Mouse (Mus musculus) c-Kit-positive CD71-negative TER-119-negative erythroid progenitor cells, embryonic 14.5 days (primary cell): Measurements from ENCODE around the gene Grb10.

Experiments used
- DNase-seq: peaks from one replicate; pipeline ENCODE4 v3.0.0-alpha.2; 2013; ENCODE audit warnings: low read depth

The Grb10 gene

DNA sequence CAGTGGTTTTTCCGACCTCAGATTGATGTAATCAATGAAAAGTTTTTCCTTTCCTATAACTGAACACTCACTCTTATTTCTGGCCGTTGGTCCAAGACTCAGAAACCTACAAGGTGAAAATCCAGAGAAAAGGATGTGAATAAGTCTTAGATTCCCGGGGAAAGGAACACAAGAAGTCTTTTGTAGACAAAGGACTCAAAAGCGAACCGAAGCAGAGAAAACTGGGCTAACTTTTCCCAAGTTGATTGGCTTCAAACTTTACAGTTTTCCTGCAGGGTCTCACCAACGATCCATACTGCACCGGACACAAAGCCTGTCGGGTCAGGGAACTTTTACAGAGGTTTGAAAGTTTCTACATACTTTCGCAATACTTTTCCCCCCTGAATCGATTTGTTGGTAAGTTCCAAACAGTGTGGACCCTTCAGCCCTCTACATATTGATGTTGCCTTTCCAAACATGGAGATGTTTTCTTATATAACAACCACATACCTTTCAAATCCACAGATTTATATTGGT lies at the start of gene Grb10:
TSS of gene Grb10 (minus strand) at position 214 of the 516 bp plus-strand sequence.
- no peak for DNase-seq

- no peak for DNase-seq
Measured at GRCm38 (mm10) chr11:12081638-12082037, 43.2 kb upstream of the Grb10 start.

DNA sequence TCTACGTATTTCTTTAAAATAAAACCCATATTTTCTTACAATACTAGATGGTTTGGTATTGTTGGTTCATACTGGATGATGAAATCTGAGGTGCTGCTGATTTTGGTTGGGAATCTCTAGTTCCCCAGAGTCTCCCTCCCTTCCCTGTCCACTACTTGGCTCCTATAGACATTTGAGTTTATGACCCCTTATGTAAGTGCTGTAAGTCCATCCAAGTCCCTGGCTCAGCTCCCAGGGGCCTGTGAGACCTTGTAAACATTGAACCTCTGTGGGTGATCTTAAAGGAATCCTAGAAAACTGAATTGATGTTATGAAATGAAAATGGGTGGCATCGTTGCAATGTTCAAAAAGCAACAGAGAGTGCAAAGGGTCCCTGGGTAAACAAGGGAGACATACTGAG lies 40.7 kb upstream of the Grb10 start:
- no peak for DNase-seq

- DNase-seq: no peak
Measured at GRCm38 (mm10) chr11:12075449-12075848, 37.0 kb upstream of the Grb10 start.

DNA sequence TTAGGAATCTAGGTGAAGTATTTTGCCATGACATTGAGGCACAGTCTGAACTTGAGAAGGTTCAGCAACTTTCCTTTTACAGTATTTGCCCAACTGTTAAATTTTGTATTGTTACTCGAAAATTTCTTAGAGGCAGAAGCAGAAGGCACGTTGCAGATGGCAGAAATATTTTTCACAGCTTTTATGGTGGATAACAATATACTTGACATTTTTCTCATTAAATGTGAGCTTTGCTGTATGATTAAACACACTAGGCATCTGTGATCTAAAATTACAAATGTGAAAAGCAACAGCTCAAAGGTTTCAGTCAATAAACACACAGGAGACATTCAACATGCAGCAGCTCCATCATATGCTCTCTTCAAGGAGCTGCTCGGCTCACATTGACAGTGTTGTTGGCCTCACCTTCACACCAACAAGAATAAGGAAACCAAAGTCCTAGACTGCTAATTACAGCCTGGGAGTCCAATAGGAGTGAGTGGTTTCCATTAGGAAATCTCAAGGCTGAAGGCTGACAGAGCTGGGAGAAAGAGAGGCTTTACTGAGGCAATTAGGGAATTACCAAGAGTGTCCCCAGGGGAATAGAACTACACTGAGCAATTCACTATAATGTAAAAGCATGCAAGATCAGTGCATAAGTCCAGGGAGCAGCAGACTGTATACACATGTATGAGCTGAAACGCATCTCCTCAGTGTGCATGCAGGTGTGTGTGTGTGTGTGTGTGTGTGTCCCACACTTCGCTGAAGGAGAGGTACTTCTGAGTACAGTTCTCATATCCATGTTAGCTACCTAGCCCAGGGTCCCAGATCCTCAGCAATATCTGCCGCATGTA lies 35.1 kb upstream of the Grb10 start:
- DNase-seq: no peak

DNA sequence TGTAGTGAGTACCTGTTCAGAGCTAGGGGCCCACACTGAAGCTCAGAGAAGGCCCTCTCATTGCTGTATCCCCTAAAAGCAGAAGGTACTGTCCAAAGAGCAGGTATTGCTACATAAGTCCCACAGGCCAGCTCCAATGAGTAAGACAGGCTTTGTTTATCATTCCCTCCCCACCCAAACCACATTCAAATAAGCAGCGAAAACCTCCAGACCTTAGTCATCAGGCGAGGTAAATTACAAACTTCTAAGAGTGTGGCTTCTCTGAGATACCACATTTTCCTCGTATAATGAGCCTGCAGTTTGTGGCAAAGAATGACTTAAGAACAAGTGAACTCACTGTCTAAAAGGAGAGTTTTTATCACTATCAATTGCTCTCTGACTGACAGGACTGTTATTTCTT lies 33.8 kb upstream of the Grb10 start:
- peak; percentile 4 for DNase-seq

DNA sequence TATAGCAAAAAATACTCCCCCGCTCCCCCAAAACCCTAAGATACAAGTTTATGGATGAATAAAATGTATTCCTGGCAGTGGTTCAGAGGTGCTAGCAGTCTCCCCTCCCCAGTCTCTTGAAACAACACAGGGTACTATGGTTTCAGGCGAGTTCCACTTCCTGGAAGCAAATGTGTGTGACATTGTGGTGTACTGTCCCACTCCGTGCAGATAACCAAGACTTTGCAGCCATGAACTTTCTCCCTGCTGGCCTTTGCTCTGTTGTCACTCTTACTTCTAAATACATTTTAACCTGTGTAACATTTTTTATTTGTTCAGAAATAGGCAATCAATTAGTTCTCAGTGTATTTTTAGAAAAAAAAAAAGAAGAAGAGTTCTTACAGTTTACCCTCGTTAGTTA lies 20.5 kb upstream of the Grb10 start:
- DNase-seq: no peak

DNA sequence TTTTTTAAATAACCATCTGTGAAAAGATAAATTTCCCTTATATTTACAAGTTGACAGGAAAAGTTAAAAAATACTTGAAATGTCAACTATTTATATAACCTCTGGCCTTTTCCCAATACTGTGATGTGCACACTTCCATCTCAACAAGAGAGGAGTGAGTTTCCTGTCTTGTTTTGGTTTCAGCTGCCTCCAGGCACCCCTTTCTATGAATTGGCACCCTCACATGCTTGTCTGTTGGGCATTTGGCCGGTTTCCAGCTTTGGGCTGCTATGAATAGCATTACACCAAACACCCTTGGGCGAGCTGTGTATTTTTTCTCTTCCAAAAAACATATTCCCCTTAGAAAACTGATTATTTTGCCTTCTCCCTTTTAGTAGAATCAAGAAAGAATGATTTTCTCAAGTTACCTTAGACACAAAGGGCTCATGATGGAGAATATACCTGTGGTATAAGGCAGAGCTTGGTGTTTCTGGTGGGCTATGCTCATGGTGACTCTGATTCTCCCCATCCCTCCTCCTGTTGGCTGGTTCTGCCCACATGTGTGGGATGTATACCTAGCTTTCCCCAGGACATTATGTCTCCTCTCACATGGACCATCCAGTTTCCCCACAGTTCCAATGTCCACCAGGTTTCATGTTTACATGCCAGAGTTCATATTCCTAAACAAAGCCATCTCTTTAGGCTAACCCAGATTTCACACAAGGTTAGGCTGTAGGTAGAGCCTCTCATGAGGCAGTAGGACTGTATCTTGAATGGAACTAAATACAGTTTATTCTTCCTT lies 10.3 kb upstream of the Grb10 start:
- no peak for DNase-seq

DNA sequence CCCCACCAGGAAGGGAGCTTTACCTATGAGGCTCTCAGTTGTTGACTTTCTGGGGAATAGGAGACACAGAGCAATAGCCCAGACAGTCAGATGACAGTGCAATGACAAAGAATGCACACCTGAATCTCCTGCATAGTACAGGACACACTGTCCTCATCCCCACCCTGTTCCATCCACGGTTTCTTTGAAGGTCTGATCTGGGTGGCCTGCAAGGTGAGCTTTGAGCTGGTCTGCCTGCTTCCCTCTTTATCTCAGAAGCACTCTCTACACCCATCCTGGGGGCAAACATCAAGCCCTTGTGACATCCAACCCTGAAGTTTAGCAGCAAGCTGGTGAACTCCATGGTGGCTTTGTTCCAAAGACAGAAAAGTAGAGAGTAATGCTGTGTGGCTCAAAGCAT lies 9.7 kb upstream of the Grb10 start:
- no peak for DNase-seq

GRCm38 (mm10) chr11:12044245-12044644 lies 5.8 kb upstream of the Grb10 start:
- no peak for DNase-seq

DNA sequence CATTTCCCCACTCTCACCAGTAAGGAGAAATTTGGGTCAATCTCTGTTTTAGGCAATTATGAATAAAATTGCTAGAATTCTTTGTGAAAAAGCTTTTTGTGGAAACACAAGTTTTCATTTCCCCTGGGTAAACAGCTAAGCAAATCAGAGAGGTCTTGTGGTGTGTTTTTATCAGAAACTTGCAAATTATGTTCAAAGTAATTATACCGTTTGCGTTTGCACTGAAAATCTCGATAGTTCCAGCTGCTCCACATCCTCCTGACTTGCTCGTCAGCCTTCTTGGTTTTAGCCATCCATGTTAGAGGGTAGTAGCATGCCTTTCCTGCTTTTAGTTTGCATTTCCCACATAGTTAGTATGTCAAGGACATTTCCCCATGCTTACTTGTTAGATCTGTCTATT lies 3.3 kb upstream of the Grb10 start:
- DNase-seq: no peak

- no peak for DNase-seq
Measured at GRCm38 (mm10) chr11:12041379-12041778, 2.9 kb upstream of the Grb10 start.

DNA sequence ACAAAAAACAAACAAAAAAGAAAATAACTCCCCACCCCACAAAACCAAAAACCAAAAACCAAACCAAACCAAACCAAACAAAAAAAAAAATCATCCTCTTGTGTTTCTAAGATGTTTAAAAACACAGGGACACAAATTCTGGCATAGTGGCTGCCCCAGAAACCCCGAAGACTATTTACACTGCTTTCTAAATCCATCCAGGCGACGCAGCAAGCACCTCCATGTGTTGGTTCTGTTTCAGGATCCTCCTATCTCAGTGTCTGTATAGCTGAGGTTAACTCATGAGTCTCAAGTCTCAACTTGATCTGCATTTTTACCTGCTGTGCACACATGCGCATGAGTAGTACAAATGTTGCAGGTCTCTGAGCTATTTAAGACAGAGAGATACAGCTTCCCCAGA lies 1.9 kb upstream of the Grb10 start:
- DNase-seq: no peak

GRCm38 (mm10) chr11:12039748-12040147 lies 1.3 kb upstream of the Grb10 start:
- DNase-seq: no peak

DNA sequence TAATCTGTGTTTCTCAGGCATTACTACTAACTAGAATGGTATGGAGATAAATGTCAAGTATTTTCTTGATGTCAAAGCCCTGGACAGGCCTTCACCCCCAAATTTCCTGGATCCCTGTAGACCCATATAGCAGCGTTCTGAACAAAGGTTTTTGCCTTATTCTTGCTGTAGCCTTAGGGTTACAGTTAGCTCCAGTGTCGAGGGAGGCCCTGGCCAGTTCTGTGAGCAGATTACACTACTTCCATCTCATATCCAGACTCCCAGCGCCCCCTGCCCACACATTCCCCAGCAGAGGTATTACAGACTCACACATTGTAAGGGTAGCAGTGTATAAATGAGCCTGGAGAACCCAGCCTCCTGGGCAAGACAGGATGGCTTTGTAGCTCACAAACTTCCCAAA lies 615 bp upstream of the Grb10 start:
- DNase-seq: no peak

DNA sequence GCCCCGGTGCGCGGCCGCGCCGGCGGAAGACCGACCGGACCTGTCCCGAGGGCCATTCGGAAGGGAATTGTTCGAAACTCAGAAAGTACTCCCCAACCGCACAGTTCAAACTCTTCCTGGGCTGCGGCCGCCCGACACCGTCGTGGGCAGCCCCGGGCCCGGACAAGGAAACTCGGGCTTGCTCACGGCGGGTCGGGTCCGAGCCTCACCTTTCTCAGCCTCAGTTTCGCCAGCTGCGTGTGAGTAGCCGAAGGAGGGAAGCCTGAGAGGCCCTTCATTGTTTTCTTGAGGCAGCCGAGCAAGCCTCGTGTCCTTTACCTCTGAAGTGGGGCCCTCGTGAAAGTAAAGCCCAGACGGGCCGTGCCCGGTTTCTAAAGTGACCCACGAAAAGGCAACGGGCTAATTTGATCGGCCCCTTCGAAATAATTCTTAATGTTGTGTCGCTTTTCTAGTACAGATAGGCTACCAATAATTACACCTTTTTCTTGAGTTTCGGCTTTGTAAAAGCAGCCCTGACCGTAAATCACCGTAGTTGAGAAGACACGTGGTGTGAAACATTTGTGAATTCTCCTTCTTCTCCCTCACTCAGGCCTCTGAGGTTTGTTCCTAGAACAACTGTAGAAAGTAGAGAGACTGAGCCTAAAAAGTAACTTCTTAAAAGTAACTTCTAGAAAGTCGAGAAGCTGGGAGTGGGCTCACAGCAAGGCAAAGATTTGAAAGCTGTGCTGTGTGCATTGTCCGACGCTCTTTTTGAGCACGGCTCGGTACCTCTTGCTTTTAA lies 604 bp downstream of the Grb10 start:
- DNase-seq: no peak

DNA sequence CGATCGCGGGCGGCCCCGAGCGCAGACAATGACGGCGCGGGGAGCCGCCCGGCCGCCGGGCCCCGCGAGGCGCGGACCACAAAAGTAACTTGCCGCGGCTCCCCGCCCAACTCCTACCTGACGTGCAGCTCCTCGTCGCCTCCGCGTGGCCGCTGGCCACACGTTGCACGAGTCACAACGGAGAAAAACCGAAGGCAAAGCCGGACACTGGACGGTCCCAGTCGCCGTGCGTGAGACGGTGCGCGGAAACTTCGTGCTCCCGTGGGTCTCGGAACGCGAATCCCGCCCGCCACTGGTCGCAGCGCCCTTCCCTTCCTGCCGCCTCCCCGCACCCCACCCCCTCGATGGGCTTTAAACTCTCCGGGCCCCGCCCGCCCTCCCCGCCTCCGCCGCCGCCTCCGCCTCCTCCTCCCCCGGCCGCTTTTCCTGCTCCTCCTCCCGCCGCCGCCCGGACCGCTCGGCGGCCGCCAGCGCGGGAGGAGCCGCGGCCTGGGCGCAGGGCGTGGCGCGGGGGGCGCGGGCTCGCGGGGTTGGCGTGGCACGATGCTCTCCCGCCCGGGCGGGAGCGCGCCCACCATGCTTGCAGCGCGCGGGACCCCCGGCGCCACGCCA lies 1.3 kb downstream of the Grb10 start:
- no peak for DNase-seq

DNA sequence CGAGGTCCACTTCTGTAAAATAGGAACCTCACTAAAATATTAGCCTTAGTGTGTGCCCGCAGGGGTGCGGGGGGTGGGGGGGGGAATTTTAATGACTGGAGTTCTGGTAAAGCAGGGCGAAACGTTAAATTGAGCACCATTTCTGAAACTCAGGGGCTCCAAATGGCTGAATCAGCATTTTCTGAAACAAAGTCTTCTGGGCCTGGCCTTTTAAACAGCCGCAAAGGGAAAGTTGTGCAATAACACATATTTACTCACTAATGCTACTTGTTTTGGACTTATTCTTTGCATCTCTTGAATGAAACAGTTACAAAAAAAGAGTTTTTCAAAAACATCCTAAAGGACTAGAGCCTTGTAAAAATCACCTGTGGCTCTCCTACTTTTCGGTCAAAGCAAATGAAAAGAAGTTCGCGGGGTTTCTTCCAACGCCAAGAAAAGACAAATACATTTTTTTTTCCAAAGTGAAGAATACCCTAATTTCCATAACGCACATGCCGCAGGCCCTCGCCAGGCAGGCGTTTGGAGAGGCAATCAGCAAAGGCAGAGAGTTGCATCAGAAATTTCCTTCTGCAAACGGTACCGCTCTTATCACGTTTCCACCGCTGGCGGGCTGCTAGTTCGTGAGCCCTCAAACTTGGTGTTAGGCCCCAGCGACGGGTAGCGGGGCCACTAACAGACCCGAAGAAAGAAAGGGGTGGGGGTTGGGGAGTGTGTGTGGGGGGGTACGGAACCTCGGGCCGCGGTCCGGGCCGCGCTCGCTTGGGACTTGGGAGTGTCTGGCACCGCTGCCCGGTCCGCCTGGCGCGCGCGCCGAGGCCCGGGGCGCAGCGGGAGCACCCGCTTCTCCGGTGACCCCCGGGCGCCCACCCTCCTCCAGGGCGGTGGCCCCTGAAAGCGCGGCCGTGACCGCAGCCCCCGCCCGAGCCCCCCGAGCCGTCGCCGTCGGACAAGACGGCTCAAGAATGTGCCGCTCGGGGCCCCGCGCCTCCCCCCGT lies 2.3 kb downstream of the Grb10 start:
- DNase-seq: no peak

- no peak for DNase-seq
Measured at GRCm38 (mm10) chr11:12035324-12035723, 3.2 kb downstream of the Grb10 start.

DNA sequence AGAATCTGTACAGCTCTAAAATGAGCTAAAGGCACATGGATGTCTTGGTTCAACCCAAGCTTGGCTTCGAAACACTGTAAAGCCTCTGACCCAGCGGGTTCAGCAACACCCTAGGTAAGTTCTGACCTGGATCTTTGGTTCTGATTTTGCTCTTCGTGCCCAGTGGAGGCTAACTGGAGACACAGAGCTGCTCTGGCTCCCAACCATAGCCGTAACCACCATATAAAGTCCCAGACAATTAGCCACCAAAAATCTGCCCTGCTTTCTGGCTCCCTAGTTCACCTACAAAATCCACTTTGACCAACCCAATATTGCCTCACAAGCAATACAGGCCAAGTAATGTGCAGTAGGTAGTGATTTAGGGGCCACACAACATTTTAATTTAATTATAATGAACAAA lies 3.7 kb downstream of the Grb10 start:
- DNase-seq: no peak

- no peak for DNase-seq
Measured at GRCm38 (mm10) chr11:12034371-12034770, 4.1 kb downstream of the Grb10 start.
